Mouse (Mus musculus) G1E-ER4 (cell line): ENCODE data around the gene Syt5. TPM values are rescaled to one million over a fixed set of nuclear protein-coding genes. Genes with fewer than 3 reads are reported as not detected.

Experiments
- GATA1 ChIP-seq: IDR thresholded peaks from one replicate; pipeline ENCODE4 v1.8.0; 2012; ENCODE audit warnings: low read length, inconsistent platforms
- polyA plus RNA-seq: library from polyadenylated mRNA; stranded (reverse); fragments of >175 nt; gene quantifications from 2 replicates; pipeline ENCODE4 v1.2.3, GENCODE M21; 2012

Syt5 gene
- polyA plus RNA-seq, 1 experiment, result not detected

DNA sequence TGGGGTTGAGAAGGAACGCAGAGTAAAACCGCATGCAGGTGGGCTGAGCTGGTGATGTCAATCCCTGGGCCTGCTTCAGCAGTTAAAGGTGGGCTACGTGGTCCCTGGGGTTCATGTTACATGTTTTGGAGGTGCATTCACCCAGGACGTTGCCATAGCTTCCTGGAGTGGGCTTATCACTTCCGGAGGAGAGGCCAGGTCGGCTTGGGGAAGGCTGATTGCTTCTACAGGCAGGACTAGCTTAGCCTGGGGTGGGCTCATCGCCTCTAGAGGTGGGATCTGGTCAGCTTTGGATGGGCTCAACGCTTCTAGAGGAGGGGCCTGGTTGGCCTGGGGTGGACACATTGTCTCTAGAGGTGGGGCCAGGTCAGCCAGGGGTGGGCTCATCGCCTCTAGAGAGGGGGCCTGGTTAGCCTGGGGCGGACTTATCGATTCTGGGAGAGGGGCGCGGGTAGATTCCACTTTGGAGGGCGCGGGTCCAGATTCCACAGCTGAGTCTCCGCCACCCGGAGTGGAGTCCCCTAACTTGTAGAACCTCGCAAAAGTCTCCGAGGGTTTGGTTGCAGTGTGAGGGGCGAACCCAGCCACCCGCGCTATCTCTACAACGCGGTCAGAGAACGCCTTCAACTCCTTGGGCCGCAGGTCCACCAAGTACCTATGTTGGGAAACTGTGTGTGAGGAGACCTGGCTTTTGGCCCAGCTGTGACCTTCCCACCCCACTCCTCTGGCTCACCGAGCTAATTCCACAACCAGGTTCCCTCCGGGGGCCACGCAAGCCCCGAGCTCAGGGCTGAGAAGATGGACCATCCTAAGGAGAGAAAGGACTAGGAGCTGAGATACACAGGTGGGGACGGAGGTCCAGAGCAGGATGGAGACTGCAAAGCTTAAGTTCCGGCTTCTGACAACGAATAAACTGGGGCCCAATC lies 23.9 kb downstream of the Syt5 start:
- TF ChIP-seq GATA1, result no peak

- no peak for TF ChIP-seq GATA1
Observed at GRCm38 (mm10) chr7:4522292-4522691, 25.0 kb downstream of the Syt5 start.

DNA sequence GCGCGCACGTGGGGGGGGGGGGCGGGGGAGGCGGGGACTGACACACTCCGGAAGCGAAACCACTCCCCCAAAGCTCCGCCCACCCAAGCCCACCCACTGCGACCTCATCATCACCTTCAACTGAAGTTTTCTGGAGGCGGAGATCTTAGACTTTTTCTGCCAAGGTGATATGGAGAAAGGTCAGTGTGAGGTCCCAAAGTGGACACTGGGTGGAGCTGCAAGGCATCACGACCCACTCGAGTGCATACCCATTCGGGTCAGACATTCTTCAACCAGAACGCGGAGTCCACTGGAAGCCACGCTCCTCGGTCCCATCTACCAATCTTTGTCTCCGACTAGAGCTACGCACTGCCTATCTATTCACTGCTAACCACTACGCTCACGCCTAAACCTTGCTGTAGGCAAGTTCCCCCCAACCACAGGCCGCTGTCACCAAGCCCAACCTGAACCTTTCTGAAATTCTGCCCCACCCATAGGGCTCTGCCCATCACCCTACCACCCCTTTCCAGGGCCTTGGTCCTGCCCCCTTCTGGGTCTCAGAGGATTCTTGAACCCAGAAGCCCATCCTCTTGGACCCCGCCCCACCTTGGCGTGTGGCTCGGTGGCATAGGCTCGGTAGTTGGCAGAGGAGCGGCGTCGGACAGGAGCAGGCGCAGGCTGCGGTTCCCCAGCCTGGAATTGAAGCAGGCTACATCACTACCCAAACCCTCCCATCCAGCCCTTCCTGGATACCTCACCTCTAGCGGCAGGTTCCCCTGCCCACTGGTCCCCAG lies 25.9 kb downstream of the Syt5 start:
- no peak for TF ChIP-seq GATA1

DNA sequence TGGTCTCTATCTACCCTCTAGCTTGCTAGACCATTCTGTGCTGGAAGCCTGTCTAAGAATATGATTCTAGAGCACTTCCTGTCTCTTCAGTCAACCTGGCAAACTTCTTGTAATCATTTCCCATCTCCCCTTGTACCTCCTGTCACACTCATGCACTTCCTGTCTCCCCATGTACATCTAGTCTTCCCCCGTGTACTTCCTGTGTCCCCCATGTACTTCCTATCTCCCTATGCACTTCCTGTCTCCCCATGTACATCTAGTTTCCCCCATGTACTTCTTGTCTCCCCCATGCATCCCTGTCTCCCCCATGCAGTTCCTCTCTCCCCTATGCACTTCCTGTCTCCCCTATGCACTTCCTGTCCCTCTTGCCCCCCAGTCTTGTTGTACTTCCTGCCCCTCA lies 28.9 kb downstream of the Syt5 start:
- no peak for TF ChIP-seq GATA1

DNA sequence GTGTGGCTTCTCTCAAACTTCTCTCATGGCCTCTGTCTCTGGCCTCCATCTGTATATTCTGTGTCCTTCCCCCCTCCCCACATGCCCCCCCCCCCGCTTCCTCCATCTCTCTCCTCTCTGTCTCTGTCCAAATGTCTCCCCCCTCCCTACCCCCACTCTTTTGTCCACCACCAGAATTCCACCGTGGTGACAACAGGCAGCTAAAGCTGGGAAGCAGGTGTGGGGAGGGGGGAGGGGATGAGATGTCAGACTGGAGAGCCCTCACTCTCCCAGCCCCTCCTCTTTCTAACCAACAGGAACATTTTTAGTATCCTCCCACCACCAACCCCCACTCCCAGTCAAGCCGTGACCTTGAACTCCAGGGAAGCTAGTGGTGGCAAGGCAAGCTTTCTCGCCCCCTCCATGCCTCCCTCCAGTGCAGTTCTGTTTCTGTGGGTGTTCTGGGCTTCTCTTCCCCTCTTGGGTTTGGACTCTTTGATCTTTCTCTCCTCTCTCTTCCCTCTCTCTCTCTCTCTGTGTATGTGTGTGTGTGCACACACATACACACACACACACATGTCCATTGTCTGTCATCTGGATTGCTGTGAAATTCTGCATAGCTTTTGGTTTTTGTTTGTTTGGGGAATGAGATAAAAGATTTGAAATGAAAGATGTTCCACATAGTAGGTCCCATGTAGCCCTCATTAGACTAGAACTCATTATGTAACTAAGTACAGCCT lies 30.9 kb downstream of the Syt5 start, which contains the start of gene Tnnt1:
Gene Tnnt1, minus strand, starts transcription at position 51 of the 719 bp plus-strand sequence.
- no peak for TF ChIP-seq GATA1

DNA sequence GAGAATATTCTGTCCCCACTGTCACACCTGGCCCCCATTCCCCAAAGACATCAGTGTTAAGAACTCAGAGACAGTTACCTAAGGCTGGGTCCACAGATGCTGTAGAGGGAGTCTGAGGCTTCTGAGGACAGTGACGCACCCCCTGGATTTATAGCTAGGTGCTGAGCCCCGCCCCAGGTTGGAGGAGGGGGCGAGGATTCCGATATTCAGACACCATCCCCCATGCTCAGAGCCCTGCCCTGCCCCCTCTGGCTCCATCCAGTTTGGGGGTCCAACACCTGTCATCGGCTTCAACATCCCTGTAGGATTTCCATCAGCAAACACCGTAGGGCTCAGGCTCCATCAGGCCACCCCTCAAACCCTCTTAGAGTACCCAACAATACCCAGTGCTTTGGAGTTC lies 31.5 kb downstream of the Syt5 start:
- TF ChIP-seq GATA1, result no peak

DNA sequence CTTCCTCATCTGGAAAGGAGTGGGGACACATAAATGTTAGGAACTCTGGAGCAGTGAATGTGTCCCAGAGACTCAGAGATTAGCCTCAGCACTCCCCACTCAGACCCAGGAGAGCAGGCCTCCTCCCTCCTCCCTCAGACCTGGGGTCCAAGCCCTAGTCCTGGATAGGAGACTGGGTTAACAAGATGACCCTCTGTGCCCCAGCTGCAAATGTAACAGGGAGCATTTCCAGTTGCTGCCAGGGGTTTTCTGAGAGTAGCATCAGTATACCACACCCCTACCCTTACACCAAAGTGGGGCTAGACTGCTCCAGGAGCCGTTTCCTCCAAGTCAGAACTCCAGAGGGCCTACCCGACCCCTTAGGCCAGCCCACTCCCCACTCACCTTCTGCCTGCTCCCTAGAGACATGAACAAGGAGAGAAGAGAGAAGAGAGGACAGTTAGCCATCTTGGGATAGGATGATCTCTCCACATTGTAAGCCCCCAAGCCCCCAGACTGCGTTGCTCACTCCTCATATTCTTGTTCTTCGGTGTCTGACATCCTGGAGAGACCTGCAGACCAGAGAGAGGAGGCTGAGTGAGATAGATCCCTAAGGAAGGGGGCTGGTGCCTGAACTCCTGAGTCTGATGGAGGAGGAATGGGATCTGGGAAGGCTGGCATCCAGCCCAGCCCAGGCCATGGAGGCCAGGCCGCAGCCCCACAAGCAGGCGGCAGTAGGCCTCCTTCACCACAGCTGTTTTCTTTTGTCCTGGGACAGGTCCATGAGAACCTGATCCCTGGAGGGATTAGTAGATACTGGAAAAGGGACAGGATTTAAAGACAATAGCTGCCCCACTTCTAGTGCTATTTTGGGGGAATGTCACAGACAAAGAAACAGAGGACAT lies 33.3 kb downstream of the Syt5 start:
- TF ChIP-seq GATA1, result no peak

GRCm38 (mm10) chr7:4513236-4513635 lies 34.1 kb downstream of the Syt5 start:
- no peak for TF ChIP-seq GATA1

DNA sequence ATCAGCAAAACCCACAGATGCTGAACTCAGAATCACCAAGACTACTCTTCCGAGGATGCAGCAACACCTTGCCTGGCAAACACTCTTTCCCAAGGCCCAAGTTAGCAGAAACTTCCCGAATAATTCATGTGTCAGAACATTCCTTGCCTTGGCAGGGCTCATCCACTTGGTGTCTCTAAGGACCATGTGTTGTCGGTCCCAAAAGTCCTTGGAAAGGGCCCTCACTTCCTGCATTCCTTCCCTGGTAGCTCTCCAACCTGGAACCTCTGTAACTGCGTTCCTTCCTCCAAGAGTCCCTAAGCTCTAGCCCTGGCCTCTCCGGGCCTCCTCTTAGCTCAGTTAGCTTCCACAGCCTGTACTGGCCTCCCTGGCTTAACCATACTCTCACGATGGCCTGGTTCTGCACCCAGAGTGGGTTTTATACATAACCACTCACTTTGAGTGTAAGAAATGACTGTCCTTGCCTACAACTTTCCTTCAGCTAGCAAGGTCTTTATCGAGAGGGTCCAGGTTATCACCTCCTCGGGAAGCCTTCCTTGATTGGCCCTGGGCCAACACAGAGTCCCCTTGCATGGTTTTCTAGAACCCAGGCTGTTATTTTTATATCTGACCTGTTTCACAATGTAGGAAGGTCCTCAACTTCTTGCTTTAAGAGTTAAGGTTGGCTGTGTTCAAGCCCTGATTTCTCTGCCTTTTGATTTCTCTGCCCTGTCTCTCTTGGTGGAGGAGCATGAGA lies 35.7 kb downstream of the Syt5 start:
- no peak for TF ChIP-seq GATA1

DNA sequence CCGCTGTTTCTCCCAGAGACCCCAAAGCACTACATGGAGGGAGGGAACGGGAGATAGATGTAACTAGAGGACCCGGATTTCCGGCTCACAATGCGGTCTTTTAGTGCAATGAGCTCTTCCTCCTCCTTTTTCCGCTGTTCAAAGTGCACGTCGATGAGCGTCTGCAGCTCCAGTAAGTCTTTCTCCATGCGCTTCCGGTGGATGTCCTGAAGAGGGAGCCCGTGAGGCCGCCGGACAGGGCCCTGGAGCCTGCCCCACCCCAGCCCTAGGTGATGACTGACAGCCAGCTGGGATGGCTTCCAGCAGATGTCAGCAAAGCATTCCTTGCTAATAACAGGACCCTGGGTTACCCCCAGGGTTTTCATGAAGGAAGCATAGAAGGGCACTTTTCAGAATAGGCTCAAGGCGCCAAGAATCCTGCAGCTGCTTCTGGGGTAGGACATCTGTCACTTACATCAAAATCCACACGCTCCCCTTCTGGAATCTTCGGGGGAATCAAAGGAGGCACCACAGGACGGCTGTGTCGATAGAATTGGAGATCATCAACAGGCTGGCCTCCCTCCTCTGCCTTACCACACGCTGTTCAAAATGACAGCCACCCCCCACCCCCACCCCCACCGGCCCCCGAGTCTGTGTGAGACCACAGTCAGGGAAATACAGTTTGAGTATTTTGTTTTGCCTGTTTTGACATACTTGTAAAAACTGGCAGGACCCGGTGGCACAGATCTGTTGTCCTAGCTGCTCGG lies 37.3 kb downstream of the Syt5 start:
- TF ChIP-seq GATA1, result no peak

- no peak for TF ChIP-seq GATA1
Observed at GRCm38 (mm10) chr7:4508739-4509116, 38.6 kb downstream of the Syt5 start.

DNA sequence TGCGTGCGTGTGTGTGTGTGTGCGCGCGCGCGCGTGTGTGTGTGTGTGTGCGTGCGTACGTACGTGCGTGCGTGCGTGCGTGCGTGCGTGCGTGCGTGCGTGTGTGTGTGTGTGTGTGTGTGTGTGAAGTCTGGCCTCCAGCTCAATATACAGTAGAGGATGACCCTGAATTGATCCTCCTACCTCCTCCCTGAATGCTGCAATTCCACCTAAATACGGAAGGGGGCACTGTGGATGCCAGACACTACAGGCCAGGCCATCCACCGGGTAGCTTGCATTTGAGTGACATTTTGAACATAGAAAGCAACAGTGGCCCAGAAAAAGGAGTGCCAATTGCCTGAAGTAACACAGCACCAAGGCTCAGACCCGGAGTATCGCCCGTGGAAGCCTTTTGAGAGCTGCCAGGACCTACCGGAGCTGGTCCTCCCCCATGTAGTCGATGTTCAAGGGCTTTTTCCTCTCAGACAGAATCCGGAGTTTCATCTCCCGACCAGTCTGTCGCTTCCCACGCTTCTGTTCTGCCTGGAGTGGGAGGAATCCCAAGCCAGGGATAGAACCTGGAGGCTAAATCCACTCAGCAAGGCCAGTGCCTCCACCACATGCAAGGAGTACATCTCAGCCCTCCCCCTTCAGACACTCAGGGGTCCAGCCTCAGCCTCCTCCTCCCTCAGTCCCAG lies 39.1 kb downstream of the Syt5 start:
- TF ChIP-seq GATA1, result no peak

- no peak for TF ChIP-seq GATA1
Observed at GRCm38 (mm10) chr7:4507220-4507619, 40.1 kb downstream of the Syt5 start.
